Mouse (Mus musculus) lung, postnatal 0 days (tissue): ENCODE data around the gene Tmed1.

ENCODE experiments used
- CTCF ChIP-seq: IDR thresholded peaks from 2 replicates; pipeline ENCODE4 v1.5.1; 2016; ENCODE audit warnings: antibody characterized with exemption, mild to moderate bottlenecking
- EP300 ChIP-seq: IDR thresholded peaks from 2 replicates; pipeline ENCODE4 v1.6.1; 2016; ENCODE audit warnings: antibody characterized with exemption, mild to moderate bottlenecking, control low read depth

DNA sequence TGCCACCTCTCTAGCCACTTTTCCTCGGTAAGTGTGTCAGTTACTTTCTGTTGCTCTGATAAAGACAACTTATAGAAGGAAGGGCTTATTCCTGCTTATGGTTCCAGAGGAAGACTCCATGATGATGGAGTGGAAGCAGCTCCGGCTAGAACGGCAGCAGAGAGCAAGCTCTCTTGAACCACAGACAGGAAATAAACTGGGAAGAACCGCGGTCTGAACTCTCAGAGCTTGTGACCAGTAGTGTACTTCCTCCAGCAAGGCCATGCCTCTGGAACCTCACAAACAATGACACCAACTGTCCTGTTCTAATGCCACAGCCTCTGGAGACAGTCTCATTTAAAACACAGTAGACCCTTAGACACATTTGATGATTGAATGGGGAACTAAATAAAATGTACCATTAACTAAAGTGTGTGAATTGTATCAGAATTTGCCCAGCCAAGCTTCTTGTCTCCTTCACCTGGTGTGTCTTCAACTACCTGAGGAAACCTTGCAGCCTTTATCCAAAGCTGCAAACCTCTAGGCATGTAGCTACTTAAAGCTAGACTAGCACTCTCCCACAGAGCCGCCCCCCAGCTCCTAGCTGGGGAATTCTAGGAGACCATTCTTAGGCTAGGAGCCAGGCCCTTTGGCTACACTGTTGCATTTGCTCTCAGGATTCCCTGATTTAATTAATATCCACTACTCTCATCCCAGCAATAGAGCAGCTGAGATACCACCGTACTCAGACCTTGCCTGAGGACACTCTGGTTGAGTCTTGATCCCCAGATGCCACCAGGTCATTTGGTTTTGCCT is 15.3 kb upstream of the Tmed1 start:
- TF ChIP-seq CTCF = no peak
- TF ChIP-seq EP300 = no peak
